Mouse (Mus musculus): ENCODE measurements around the gene Sppl2a.
"Not testable (repeated sequence)": the region's sequence is repeated elsewhere in the genome, so short reads cannot be mapped to it uniquely, and the experiment has no call there.

Gene Sppl2a

GRCm38 (mm10) chr2:126932897-126933641 lies at the start of gene Sppl2a:
Sppl2a (minus strand) TSS chr2:126933235.
- peak; percentile 94 for DNase-seq (ENCODE audit: low spot score)

GRCm38 (mm10) chr2:126977428-126977827 lies 44.4 kb upstream of the Sppl2a start:
- no peak for DNase-seq (ENCODE audit: low spot score)

GRCm38 (mm10) chr2:126961696-126962095 lies 28.7 kb upstream of the Sppl2a start:
- DNase-seq (ENCODE audit: low spot score), result no peak

GRCm38 (mm10) chr2:126955671-126956070 lies 22.6 kb upstream of the Sppl2a start:
- peak; percentile 21 for DNase-seq (ENCODE audit: low spot score)

- peak; percentile 56 for DNase-seq (ENCODE audit: low spot score)
Observed at GRCm38 (mm10) chr2:126951085-126951484, 18.1 kb upstream of the Sppl2a start.

- DNase-seq (ENCODE audit: low spot score), result no peak
Observed at GRCm38 (mm10) chr2:126950453-126950852, 17.4 kb upstream of the Sppl2a start.

- peak; percentile 56 for DNase-seq (ENCODE audit: low spot score)
Observed at GRCm38 (mm10) chr2:126949856-126950255, 16.8 kb upstream of the Sppl2a start.

- not testable (repeated sequence) for DNase-seq (ENCODE audit: low spot score)
Observed at GRCm38 (mm10) chr2:126949297-126949696, 16.3 kb upstream of the Sppl2a start.

- DNase-seq (ENCODE audit: low spot score), result no peak
Observed at GRCm38 (mm10) chr2:126948231-126948630, 15.2 kb upstream of the Sppl2a start.

- no peak for DNase-seq (ENCODE audit: low spot score)
Observed at GRCm38 (mm10) chr2:126947646-126948045, 14.6 kb upstream of the Sppl2a start.

GRCm38 (mm10) chr2:126943211-126943610 lies 10.2 kb upstream of the Sppl2a start:
- DNase-seq (ENCODE audit: low spot score), result no peak

GRCm38 (mm10) chr2:126940314-126940866 lies 7.4 kb upstream of the Sppl2a start:
- DNase-seq (ENCODE audit: low spot score), result no peak

GRCm38 (mm10) chr2:126938069-126938468 lies 5.0 kb upstream of the Sppl2a start:
- no peak for DNase-seq (ENCODE audit: low spot score)

GRCm38 (mm10) chr2:126933921-126934320 lies 886 bp upstream of the Sppl2a start:
- DNase-seq (ENCODE audit: low spot score), result no peak

- no peak for DNase-seq (ENCODE audit: low spot score)
Observed at GRCm38 (mm10) chr2:126932261-126932896, 656 bp downstream of the Sppl2a start.

- DNase-seq (ENCODE audit: low spot score), result no peak
Observed at GRCm38 (mm10) chr2:126931784-126932183, 1.3 kb downstream of the Sppl2a start.

- no peak for DNase-seq (ENCODE audit: low spot score)
Observed at GRCm38 (mm10) chr2:126928681-126929080, 4.4 kb downstream of the Sppl2a start.

- no peak for DNase-seq (ENCODE audit: low spot score)
Observed at GRCm38 (mm10) chr2:126920358-126921060, 12.5 kb downstream of the Sppl2a start.

GRCm38 (mm10) chr2:126916236-126916635 lies 16.8 kb downstream of the Sppl2a start:
- no peak for DNase-seq (ENCODE audit: low spot score)

- DNase-seq (ENCODE audit: low spot score), result no peak
Observed at GRCm38 (mm10) chr2:126914096-126914495, 18.9 kb downstream of the Sppl2a start.

GRCm38 (mm10) chr2:126904162-126904561 lies 28.9 kb downstream of the Sppl2a start:
- no peak for DNase-seq (ENCODE audit: low spot score)

GRCm38 (mm10) chr2:126897511-126897910 lies 35.5 kb downstream of the Sppl2a start:
- DNase-seq (ENCODE audit: low spot score), result no peak

- no peak for DNase-seq (ENCODE audit: low spot score)
Observed at GRCm38 (mm10) chr2:126896941-126897340, 36.1 kb downstream of the Sppl2a start.

All from testis, postnatal 14 days (tissue).